Mouse (Mus musculus): ENCODE data around the gene Urah.

DNA sequence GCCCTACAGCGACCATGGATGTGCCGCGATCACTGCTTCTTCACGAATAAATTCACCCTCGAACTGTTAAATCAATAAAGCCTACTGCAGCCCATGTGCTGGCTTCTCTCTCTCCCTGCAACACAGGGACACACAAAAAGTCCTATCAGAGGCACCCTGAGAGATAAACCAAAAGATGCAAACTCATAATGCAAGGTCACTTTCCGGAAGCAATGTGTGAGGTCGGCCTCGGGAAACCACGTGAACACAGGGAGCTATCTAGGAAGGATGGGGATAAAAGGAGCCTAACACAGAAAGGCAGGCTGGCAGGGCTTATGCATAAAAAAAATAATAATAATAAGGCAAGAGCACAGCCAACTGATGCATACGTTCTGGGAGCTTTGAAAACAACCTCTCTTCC lies 11.9 kb downstream of the Urah start:
- TF ChIP-seq CTCF (IDR thresholded peaks at IDR 0.05; ENCODE audit: insufficient read depth, low read depth, low read length) (no peak), POLR2A (IDR thresholded peaks at IDR 0.05; ENCODE audit: insufficient read depth, low read depth, low read length) (no peak)

Measured in olfactory bulb, adult 2 months (tissue).